23 mouse cellular contexts compared by ENCODE assay signal in the genomic region with DNA sequence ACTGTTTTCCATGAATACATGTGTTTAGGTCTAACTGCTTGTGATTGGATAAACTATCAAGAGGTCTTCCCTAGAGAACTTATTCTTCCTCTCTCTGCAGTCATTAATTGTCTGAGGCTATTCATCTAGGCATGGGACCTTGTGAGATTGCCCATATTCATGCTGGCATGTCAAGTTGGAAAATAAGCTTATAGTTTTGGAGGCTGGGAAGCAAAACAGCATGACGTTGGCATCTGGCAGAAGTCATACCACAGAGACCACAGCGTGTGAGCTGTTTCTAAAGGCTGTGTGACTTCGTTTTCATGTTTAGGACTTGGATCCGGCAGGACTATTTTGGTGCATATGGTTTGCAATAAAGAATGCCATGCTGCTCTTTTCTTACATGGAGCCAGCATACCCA.
DNase-seq lines count a peak whose midpoint lies in the region; ATAC-seq lines count a peak whose summit lies in the region.
"Had no signal": no experiment of that assay in that cellular context is flagged by ENCODE, and none has a peak within 500 bp of the region (broad histone marks: within the 10 kb centered on the region; RNA-seq: fewer than 3 reads in every experiment).

No protein-coding gene starts in this region.

- DNase-seq in cerebellum, adult 11-12 months = peak; percentile 2
- no peak for DNase-seq in cerebellum, adult 11 months
- peak; percentile 7 for DNase-seq in cerebellum, adult 9-11 months
- DNase-seq in midbrain, embryonic 14.5 days = peak; percentile 18
- no peak for DNase-seq in thymus, postnatal 25 days
- DNase-seq in layer of hippocampus, adult 18-20 months (ENCODE audit: low spot score in 2 of 2) = no peak
- DNase-seq: adrenal gland, adult 8-10 months; gastrocnemius, postnatal 25 days; heart, adult 2 months; heart, postnatal 4 days; kidney, postnatal 10 days; layer of hippocampus, postnatal 36 days; liver; lung, postnatal 10 days; thymus, postnatal 4 days had no signal

- no peak overlapping the region for H3K27ac ChIP-seq in hindbrain, embryonic 15.5 days (replicated peaks)
- H3K27ac ChIP-seq in hindbrain, embryonic 12.5 days = no peak overlapping the region
- H3K27ac ChIP-seq in midbrain, embryonic 14.5 days (replicated peaks; ENCODE audit: low read depth, low read length) = no peak overlapping the region
- H3K27ac ChIP-seq: forebrain, embryonic 15.5 days; heart, adult 2 months; layer of hippocampus, adult 2 months; neural tube, embryonic 12.5 days had no signal

- WGBS in hindbrain, embryonic 15.5 days = 49% methylated on average over 4 of the region's 4 CpGs
- 74% methylated on average over 4 of the region's 4 CpGs for WGBS in hindbrain, embryonic 12.5 days
- 67% methylated on average over 4 of the region's 4 CpGs for WGBS in midbrain, embryonic 14.5 days

- no peak overlapping the region for H3K4me2 ChIP-seq in hindbrain, embryonic 15.5 days
- no peak overlapping the region for H3K4me2 ChIP-seq in hindbrain, embryonic 12.5 days (replicated peaks)
- H3K4me2 ChIP-seq in midbrain, embryonic 14.5 days (ENCODE audit: low read length) = no peak overlapping the region
- H3K4me2 ChIP-seq: forebrain, embryonic 15.5 days; neural tube, embryonic 12.5 days had no signal

- no peak overlapping the region for H3K4me3 ChIP-seq in hindbrain, embryonic 15.5 days
- no peak overlapping the region for H3K4me3 ChIP-seq in hindbrain, embryonic 12.5 days
- H3K4me3 ChIP-seq in midbrain, embryonic 14.5 days (replicated peaks; ENCODE audit: low read depth, low read length) = no peak overlapping the region
- H3K4me3 ChIP-seq: forebrain, embryonic 15.5 days; heart, adult 2 months; layer of hippocampus, adult 2 months; neural tube, embryonic 12.5 days had no signal

- no peaks in the 10 kb centered on the region for H3K4me1 ChIP-seq in hindbrain, embryonic 15.5 days (replicated peaks)
- no peaks in the 10 kb centered on the region for H3K4me1 ChIP-seq in hindbrain, embryonic 12.5 days
- no peaks in the 10 kb centered on the region for H3K4me1 ChIP-seq in midbrain, embryonic 14.5 days (ENCODE audit: control insufficient read depth, insufficient read depth, low read length)
- H3K4me1 ChIP-seq: forebrain, embryonic 15.5 days; neural tube, embryonic 12.5 days had no signal

- no peak overlapping the region for H3K9ac ChIP-seq in hindbrain, embryonic 15.5 days
- no peak overlapping the region for H3K9ac ChIP-seq in hindbrain, embryonic 12.5 days
- no peak overlapping the region for H3K9ac ChIP-seq in midbrain, embryonic 14.5 days (replicated peaks; ENCODE audit: low read length)
- H3K9ac ChIP-seq: forebrain, embryonic 15.5 days; neural tube, embryonic 12.5 days had no signal

- H3K27me3 ChIP-seq in hindbrain, embryonic 15.5 days = no peaks in the 10 kb centered on the region
- H3K27me3 ChIP-seq in hindbrain, embryonic 12.5 days = no peaks in the 10 kb centered on the region
- no peaks in the 10 kb centered on the region for H3K27me3 ChIP-seq in midbrain, embryonic 14.5 days (ENCODE audit: control insufficient read depth, insufficient read depth, low read length)
- H3K27me3 ChIP-seq: forebrain, embryonic 15.5 days; neural tube, embryonic 12.5 days had no signal

- peak; percentile 75 for ATAC-seq in hindbrain, embryonic 15.5 days (ENCODE audit: low FRiP score, low read depth)
- no peak for ATAC-seq in hindbrain, embryonic 12.5 days (ENCODE audit: low FRiP score)
- ATAC-seq in midbrain, embryonic 14.5 days (ENCODE audit: low FRiP score, low TSS enrichment) = no peak
- ATAC-seq: CD4-positive, CD25-positive, alpha-beta regulatory T cell, adult 4 months; forebrain, embryonic 15.5 days; intestine, embryonic 16.5 days; Patski had no signal

- no peaks in the 10 kb centered on the region for H3K36me3 ChIP-seq in hindbrain, embryonic 15.5 days
- H3K36me3 ChIP-seq in hindbrain, embryonic 12.5 days = no peaks in the 10 kb centered on the region
- H3K36me3 ChIP-seq in midbrain, embryonic 14.5 days (ENCODE audit: control insufficient read depth, insufficient read depth, low read length) = no peaks in the 10 kb centered on the region
- H3K36me3 ChIP-seq: forebrain, embryonic 15.5 days; neural tube, embryonic 12.5 days had no signal

- H3K9me3 ChIP-seq in hindbrain, embryonic 15.5 days = no peaks in the 10 kb centered on the region
- H3K9me3 ChIP-seq in hindbrain, embryonic 12.5 days (replicated peaks) = no peaks in the 10 kb centered on the region
- H3K9me3 ChIP-seq in midbrain, embryonic 14.5 days (ENCODE audit: control insufficient read depth, low read length) = no peaks in the 10 kb centered on the region
- H3K9me3 ChIP-seq: forebrain, embryonic 15.5 days; neural tube, embryonic 12.5 days had no signal

Comparison
In these comparisons a context has a peak if more than half of its experiments do, and no peak if none do; other contexts are left out.
1. DNase-seq: peak in cerebellum, adult 11-12 months (single experiment), cerebellum, adult 9-11 months (single experiment) and midbrain, embryonic 14.5 days (single experiment); none in cerebellum, adult 11 months (single experiment), thymus, postnatal 25 days (single experiment) and layer of hippocampus, adult 18-20 months (0 of 2).